Mouse (Mus musculus) ES-E14 (cell line): ENCODE results near the gene Nav2. TPM values are rescaled to one million over a fixed set of nuclear protein-coding genes. Genes with fewer than 3 reads are reported as not detected.

Experiments
- DNase-seq: peaks from one replicate; pipeline ENCODE4 v3.0.0-alpha.2; 2013; ENCODE audit warnings: low read depth, low spot score
- H3K27ac ChIP-seq: 2 replicates; pipeline ENCODE4 v1.5.1; 2012; ENCODE audit warnings: low read depth, mild to moderate bottlenecking, low read length, moderate library complexity, mixed read lengths; ENCODE audit not compliant: poor library complexity, insufficient read depth, severe bottlenecking
- H3K36me3 ChIP-seq: 2 replicates; pipeline ENCODE4 v1.6.1; 2012; ENCODE audit warnings: mild to moderate bottlenecking, low read length, moderate library complexity, mixed read lengths; ENCODE audit not compliant: control insufficient read depth, poor library complexity, insufficient read depth, severe bottlenecking
- H3K4me1 ChIP-seq, 2 experiments: fragments of 150-350 bp in 1 of 2; sonication (generic) in 1 of 2; 2 replicates each; pipeline ENCODE4 v1.6.1; 2012; ENCODE audit warnings: low read length in 2 of 2, mild to moderate bottlenecking in 1 of 2, mixed read lengths in 1 of 2; ENCODE audit not compliant: control insufficient read depth in 2 of 2, insufficient read depth in 2 of 2, poor library complexity in 1 of 2
- H3K4me3 ChIP-seq, 2 experiments: fragments of 150-350 bp in 1 of 2; sonication (generic) in 1 of 2; 2 replicates each; pipeline ENCODE4 v1.5.1; 2012; ENCODE audit warnings: low read length in 2 of 2, low read depth in 1 of 2, mild to moderate bottlenecking in 1 of 2, mixed read lengths in 1 of 2; ENCODE audit not compliant: insufficient read depth in 1 of 2, poor library complexity in 1 of 2, severe bottlenecking in 1 of 2
- H3K9ac ChIP-seq: 2 replicates; pipeline ENCODE4 v1.6.1; 2012; ENCODE audit warnings: low read depth, mild to moderate bottlenecking, low read length, mixed read lengths; ENCODE audit not compliant: poor library complexity, insufficient read depth, severe bottlenecking
- H3K9me3 ChIP-seq: fragments of 150-350 bp; sonication (generic); 2 replicates; pipeline ENCODE4 v1.6.1; 2012; ENCODE audit warnings: low read depth, mild to moderate bottlenecking, low read length; ENCODE audit not compliant: control insufficient read depth, insufficient read depth
- CHD2 ChIP-seq: IDR thresholded peaks from 2 replicates; pipeline ENCODE4 v1.6.1; 2014; ENCODE audit warnings: mild to moderate bottlenecking, low read depth, low read length, inconsistent platforms
- HCFC1 ChIP-seq: IDR thresholded peaks from 2 replicates; pipeline ENCODE4 v1.6.1; 2012; ENCODE audit warnings: low read length, inconsistent platforms, borderline replicate concordance; ENCODE audit not compliant: insufficient read depth
- MAFK ChIP-seq: IDR thresholded peaks from 2 replicates; pipeline ENCODE4 v1.6.1; 2014; ENCODE audit warnings: mild to moderate bottlenecking, low read depth, low read length, inconsistent platforms; ENCODE audit not compliant: insufficient read depth
- ZC3H11A ChIP-seq: IDR thresholded peaks from 2 replicates; pipeline ENCODE4 v1.6.1; 2012; ENCODE audit warnings: low read depth, mild to moderate bottlenecking, inconsistent platforms, low read length, borderline replicate concordance
- ZNF384 ChIP-seq: IDR thresholded peaks from 2 replicates; pipeline ENCODE4 v1.6.1; 2012; ENCODE audit warnings: low read depth, low read length, inconsistent platforms
- in situ Hi-C, 2 experiments: fragments of 600-800 bp; cut with MboI; formaldehyde crosslinking; loops; one replicate each; pipeline ENCODE4 v1.15.1; 2025; ENCODE audit warnings: low sequenced_read_pairs in 2 of 2, inconsistent platforms in 1 of 2; ENCODE audit not compliant: unreplicated experiment in 2 of 2
- total RNA-seq: library from RNA; depleted of rRNA; stranded (reverse); fragments of 300-350 nt; gene quantifications from 2 replicates; pipeline ENCODE4 v1.2.3, GENCODE M21; 2012

Gene Nav2
- total RNA-seq, 1 experiment: 18.2 TPM

GRCm38 (mm10) chr7:48991911-48992552, 83.5 kb downstream of the Nav2 start:
- Histone ChIP-seq H3K36me3 (no peaks in the 10 kb centered on the region), H3K9ac (no peak overlapping the region), H3K27ac (no peak overlapping the region), H3K9me3 (no peaks in the 10 kb centered on the region), H3K4me3 (no peak overlapping the region), H3K4me1 (no peaks in the 10 kb centered on the region)
- TF ChIP-seq ZNF384 (no peak), HCFC1 (no peak), CHD2 (no peak), ZC3H11A (no peak)
- in situ Hi-C loops: no loop called here
- DNase-seq: no peak

GRCm38 (mm10) chr7:48995171-48995570, 86.7 kb downstream of the Nav2 start:
- Histone ChIP-seq H3K36me3 (no peaks in the 10 kb centered on the region), H3K4me1 (no peaks in the 10 kb centered on the region), H3K9ac (no peak overlapping the region), H3K27ac (no peak overlapping the region), H3K9me3 (no peaks in the 10 kb centered on the region), H3K4me3 (no peak overlapping the region)
- in situ Hi-C loops: no loop called here
- TF ChIP-seq HCFC1 (no peak), MAFK (no peak), CHD2 (no peak), ZNF384 (no peak), ZC3H11A (no peak)
- no peak for DNase-seq

- Histone ChIP-seq H3K9ac (no peak overlapping the region), H3K36me3 (no peaks in the 10 kb centered on the region), H3K4me1 (no peaks in the 10 kb centered on the region), H3K27ac (no peak overlapping the region), H3K9me3 (no peaks in the 10 kb centered on the region), H3K4me3 (no peak overlapping the region)
- no peak for DNase-seq
- in situ Hi-C loops: no loop called here
- TF ChIP-seq ZC3H11A (no peak), MAFK (no peak), HCFC1 (no peak), CHD2 (no peak), ZNF384 (no peak)
Measured at GRCm38 (mm10) chr7:48995701-48996100, 87.2 kb downstream of the Nav2 start.

- H3K9me3 ChIP-seq: no peaks in the 10 kb centered on the region
- no peak for DNase-seq
Measured at GRCm38 (mm10) chr7:48996829-48997228, 88.3 kb downstream of the Nav2 start.

GRCm38 (mm10) chr7:48998097-48998496, 89.6 kb downstream of the Nav2 start:
- H3K4me1 ChIP-seq: no peaks in the 10 kb centered on the region
- TF ChIP-seq MAFK (no peak), HCFC1 (no peak), ZC3H11A (no peak), CHD2 (no peak), ZNF384 (no peak)
- no peaks in the 10 kb centered on the region for H3K36me3 ChIP-seq
- H3K9ac ChIP-seq: no peak overlapping the region
- no peak for DNase-seq
- H3K27ac ChIP-seq: no peak overlapping the region
- in situ Hi-C loops: no loop called here
- no peak overlapping the region for H3K4me3 ChIP-seq
- H3K9me3 ChIP-seq: no peaks in the 10 kb centered on the region

More at GRCm38 (mm10) chr7:48996829-48997228, 88.3 kb downstream of the Nav2 start:
- Histone ChIP-seq H3K9ac (no peak overlapping the region), H3K4me1 (no peaks in the 10 kb centered on the region), H3K36me3 (no peaks in the 10 kb centered on the region), H3K27ac (no peak overlapping the region), H3K4me3 (no peak overlapping the region)
- in situ Hi-C loops: no loop called here
- TF ChIP-seq ZC3H11A (no peak), CHD2 (no peak), HCFC1 (no peak), ZNF384 (no peak), MAFK (no peak)
